Mouse (Mus musculus): ENCODE data around the gene Arhgef10l. TPM values are rescaled to one million over a fixed set of nuclear protein-coding genes. Genes with fewer than 3 reads are reported as not detected.

Gene Arhgef10l
- total RNA-seq, 2 experiments from 2014 or later: 68.5 to 72.7 TPM

Small RNA genes within 50 kb of the gene (microRNA-seq; reads per million reads assigned to microRNA genes)
- 0 reads per million in 2 experiments for gene Gm23045

Other genes starting within 250 kb of the Arhgef10l start
- 10 to 100 TPM; 12.2 to 14.9 TPM for gene Rcc2, start 34.5 kb upstream of the Arhgef10l start, total RNA-seq (2021)
- not detected for gene Padi6, start 76.6 kb upstream of the Arhgef10l start, total RNA-seq (2021)
- gene Padi4, start 108.2 kb upstream of the Arhgef10l start, total RNA-seq (2021): 1 to 10 TPM in 1 of 2 experiments, under 1 TPM in 1; 0.51 to 1.5 TPM
- under 1 TPM in 1 of 2 experiments, not detected in 1; 0.15 TPM for gene Padi3, start 144.6 kb upstream of the Arhgef10l start, total RNA-seq (2021)
- gene Padi1, start 179.8 kb upstream of the Arhgef10l start, total RNA-seq (2021): under 1 TPM in 1 of 2 experiments, not detected in 1; 0.23 TPM
- gene Padi2, start 240.3 kb upstream of the Arhgef10l start, total RNA-seq (2021): 1 to 10 TPM in 1 of 2 experiments, under 1 TPM in 1; 0.97 to 1.4 TPM